Mouse (Mus musculus) intestine, embryonic 16.5 days (tissue): ENCODE measurements around the gene Omt2b. TPM values are rescaled to one million over a fixed set of nuclear protein-coding genes. Genes with fewer than 3 reads are reported as not detected.
A peak's percentile ranks its signal among the peaks of the same experiment; 100 is the strongest.
"Not testable (repeated sequence)": the region's sequence is repeated elsewhere in the genome, so short reads cannot be mapped to it uniquely, and the experiment has no call there.

ENCODE experiments used
- ATAC-seq: fragments of 200-750 bp; cut with Nextera tagmentation; 2 replicates; pipeline ENCODE4 v1.8.0; 2017; ENCODE audit warnings: moderate TSS enrichment, moderate library complexity
- H3K27ac ChIP-seq: fragments of 300-500 bp; sonication (generic); 2 replicates; pipeline ENCODE4 v1.5.1; 2014; ENCODE audit warnings: mild to moderate bottlenecking, low read length
- H3K27me3 ChIP-seq: fragments of 300-500 bp; sonication (generic); replicated peaks from 2 replicates; pipeline ENCODE4 v1.6.1; 2014; ENCODE audit warnings: low read length, control low read depth, mixed read lengths; ENCODE audit not compliant: control insufficient read depth, insufficient read depth
- H3K36me3 ChIP-seq: fragments of 300-500 bp; sonication (generic); 2 replicates; pipeline ENCODE4 v1.6.1; 2014; ENCODE audit warnings: low read length, control low read depth; ENCODE audit not compliant: control insufficient read depth, insufficient read depth
- H3K4me1 ChIP-seq: fragments of 300-500 bp; sonication (generic); 2 replicates; pipeline ENCODE4 v1.6.1; 2014; ENCODE audit warnings: low read length, control low read depth, mixed read lengths; ENCODE audit not compliant: control insufficient read depth, insufficient read depth
- H3K4me2 ChIP-seq: fragments of 300-500 bp; sonication (generic); 2 replicates; pipeline ENCODE4 v1.6.1; 2014; ENCODE audit warnings: low read depth, low read length, control low read depth
- H3K4me3 ChIP-seq: fragments of 300-500 bp; sonication (generic); 2 replicates; pipeline ENCODE4 v1.5.1; 2014; ENCODE audit warnings: mild to moderate bottlenecking, low read length
- H3K9ac ChIP-seq: fragments of 300-500 bp; sonication (generic); 2 replicates; pipeline ENCODE4 v1.6.1; 2014; ENCODE audit warnings: low read depth, low read length
- H3K9me3 ChIP-seq: fragments of 300-500 bp; sonication (generic); 2 replicates; pipeline ENCODE4 v1.6.1; 2016; ENCODE audit warnings: low read length, control low read depth; ENCODE audit not compliant: control insufficient read depth
- WGBS: fragments of 180-500 bp; shearing (Covaris S2); extraction: QIAGEN DNeasy Blood & Tissue Kit; methylation state at CpG from one replicate; pipeline ENCODE4 v1.1.7; 2014; 5-methylcytosine and 5-hydroxymethylcytosine counted together
- polyA plus RNA-seq: library from polyadenylated mRNA; unstranded; fragments of >200 nt; fragmentation: Nextera tagmentation; extraction: Ambion mirVana; gene quantifications from 2 replicates; pipeline ENCODE4 v1.2.1, GENCODE M21; 2015

The Omt2b gene
- polyA plus RNA-seq, 1 experiment from 2014 or later: not detected

- H3K27me3 ChIP-seq, H3K4me1 ChIP-seq, H3K4me2 ChIP-seq, H3K4me3 ChIP-seq, ATAC-seq, H3K9ac ChIP-seq, H3K36me3 ChIP-seq, H3K9me3 ChIP-seq: not testable (repeated sequence)
- WGBS: 86% methylated on average over 3 of the region's 3 CpGs
- peak overlapping the region; percentile 74; the same call in 1 of the 2 replicates for H3K27ac ChIP-seq
Measured at GRCm38 (mm10) chr9:78349141-78349540, 21.8 kb downstream of the Omt2b start.

- not testable (repeated sequence) for H3K9me3 ChIP-seq, H3K9ac ChIP-seq, H3K4me3 ChIP-seq, H3K4me2 ChIP-seq, H3K27me3 ChIP-seq, H3K36me3 ChIP-seq, H3K27ac ChIP-seq, H3K4me1 ChIP-seq, ATAC-seq
Measured at GRCm38 (mm10) chr9:78350007-78350406, 22.6 kb downstream of the Omt2b start.

- Histone ChIP-seq H3K9ac (no peak overlapping the region), H3K4me2 (no peak overlapping the region), H3K4me1 (0 out of 2 replicates have a peak, but pooled peaks cover 4% of the 10 kb centered on the region), H3K9me3 (no peaks in the 10 kb centered on the region), H3K27me3 (no peaks in the 10 kb centered on the region), H3K36me3 (no peaks in the 10 kb centered on the region), H3K27ac (no peak overlapping the region), H3K4me3 (no peak overlapping the region)
- WGBS: 73% methylated on average over 6 of the region's 6 CpGs
- no peak for ATAC-seq
Measured at GRCm38 (mm10) chr9:78351504-78352220, 24.3 kb downstream of the Omt2b start.

- Histone ChIP-seq H3K27me3 (no peaks in the 10 kb centered on the region), H3K9ac (no peak overlapping the region), H3K9me3 (no peaks in the 10 kb centered on the region), H3K4me3 (no peak overlapping the region), H3K27ac (peak overlapping the region; percentile 49), H3K4me2 (no peak overlapping the region), H3K4me1 (no peaks in the 10 kb centered on the region), H3K36me3 (no peaks in the 10 kb centered on the region)
- peak; percentile 80 for ATAC-seq
- WGBS: 70% methylated on average over 11 of the region's 11 CpGs
Measured at GRCm38 (mm10) chr9:78354665-78355578, 27.5 kb downstream of the Omt2b start.

GRCm38 (mm10) chr9:78355611-78356010, 28.2 kb downstream of the Omt2b start, which contains the start of gene Gsta2:
TSS of gene Gsta2 (minus strand) at chr9:78355788.
- Histone ChIP-seq H3K9ac (no peak within 1 kb of the TSS), H3K4me3 (no peak within 1 kb of the TSS), H3K27me3 (no peaks in the 10 kb centered on the region), H3K36me3 (no peaks in the 10 kb centered on the region), H3K9me3 (no peaks in the 10 kb centered on the region), H3K4me2 (no peak within 1 kb of the TSS), H3K4me1 (no peaks in the 10 kb centered on the region), H3K27ac (peak within 1 kb of the TSS; percentile 49)
- WGBS: 89% methylated on average over 8 of the region's 8 CpGs
- no peak for ATAC-seq

- H3K36me3 ChIP-seq: no peaks in the 10 kb centered on the region
- WGBS: 13% methylated on average over 9 of the region's 9 CpGs
- no peaks in the 10 kb centered on the region for H3K4me1 ChIP-seq
- H3K27me3 ChIP-seq: no peaks in the 10 kb centered on the region
- peak; percentile 59 for ATAC-seq
- H3K27ac ChIP-seq: no peak overlapping the region
- H3K9ac ChIP-seq: no peak overlapping the region
- no peaks in the 10 kb centered on the region for H3K9me3 ChIP-seq
- H3K4me2 ChIP-seq: no peak overlapping the region
- no peak overlapping the region for H3K4me3 ChIP-seq
Measured at GRCm38 (mm10) chr9:78358053-78358452, 30.7 kb downstream of the Omt2b start.

- Histone ChIP-seq H3K27ac (no peak overlapping the region), H3K27me3 (no peaks in the 10 kb centered on the region), H3K4me2 (no peak overlapping the region), H3K4me3 (no peak overlapping the region), H3K36me3 (no peaks in the 10 kb centered on the region), H3K9ac (no peak overlapping the region), H3K4me1 (no peaks in the 10 kb centered on the region), H3K9me3 (no peaks in the 10 kb centered on the region)
- 77% methylated on average over 6 of the region's 6 CpGs for WGBS
- ATAC-seq: no peak
Measured at GRCm38 (mm10) chr9:78359750-78360483, 32.5 kb downstream of the Omt2b start.

GRCm38 (mm10) chr9:78360484-78360872, 33.1 kb downstream of the Omt2b start:
- no peaks in the 10 kb centered on the region for H3K9me3 ChIP-seq
- no peak overlapping the region for H3K9ac ChIP-seq
- H3K4me2 ChIP-seq: no peak overlapping the region
- 34% methylated on average over 2 of the region's 2 CpGs for WGBS
- H3K4me1 ChIP-seq: no peaks in the 10 kb centered on the region
- no peaks in the 10 kb centered on the region for H3K36me3 ChIP-seq
- H3K27ac ChIP-seq: no peak overlapping the region
- H3K4me3 ChIP-seq: no peak overlapping the region
- no peaks in the 10 kb centered on the region for H3K27me3 ChIP-seq
- no peak for ATAC-seq

- no peaks in the 10 kb centered on the region for H3K36me3 ChIP-seq
Measured at GRCm38 (mm10) chr9:78363374-78363773, 36.0 kb downstream of the Omt2b start.

More at GRCm38 (mm10) chr9:78363374-78363773, 36.0 kb downstream of the Omt2b start:
- Histone ChIP-seq H3K4me1 (no peaks in the 10 kb centered on the region), H3K4me3 (no peak overlapping the region), H3K27ac (no peak overlapping the region), H3K4me2 (no peak overlapping the region), H3K9me3 (no peaks in the 10 kb centered on the region), H3K27me3 (no peaks in the 10 kb centered on the region), H3K9ac (no peak overlapping the region)
- 60% methylated on average over 6 of the region's 6 CpGs for WGBS
- no peak for ATAC-seq
